Mouse (Mus musculus) lung, embryonic 15.5 days (tissue): ENCODE results near the gene Ropn1l. TPM values are rescaled to one million over a fixed set of nuclear protein-coding genes. Genes with fewer than 3 reads are reported as not detected.

Experiments used
- ATAC-seq: fragments of 200-750 bp; cut with Nextera tagmentation; 2 replicates; pipeline ENCODE4 v1.8.0; 2017; ENCODE audit warnings: moderate number of reproducible peaks, borderline replicate concordance; ENCODE audit not compliant: low FRiP score, low TSS enrichment; ENCODE audit errors: extremely low read depth
- H3K27ac ChIP-seq: fragments of 300-500 bp; sonication (generic); 2 replicates; pipeline ENCODE4 v1.5.1; 2015; ENCODE audit warnings: moderate library complexity, mild to moderate bottlenecking, inconsistent platforms
- H3K27me3 ChIP-seq: fragments of 300-500 bp; sonication (generic); 2 replicates; pipeline ENCODE4 v1.6.1; 2015; ENCODE audit warnings: inconsistent platforms
- H3K36me3 ChIP-seq: fragments of 300-500 bp; sonication (generic); 2 replicates; pipeline ENCODE4 v1.6.1; 2015; ENCODE audit warnings: inconsistent platforms
- H3K4me1 ChIP-seq: fragments of 300-500 bp; sonication (generic); 2 replicates; pipeline ENCODE4 v1.6.1; 2015; ENCODE audit warnings: inconsistent platforms
- H3K4me2 ChIP-seq: fragments of 300-500 bp; sonication (generic); 2 replicates; pipeline ENCODE4 v1.6.1; 2015; ENCODE audit warnings: inconsistent platforms, mild to moderate bottlenecking, moderate library complexity
- H3K4me3 ChIP-seq: fragments of 300-500 bp; sonication (generic); 2 replicates; pipeline ENCODE4 v1.5.1; 2015; ENCODE audit warnings: mild to moderate bottlenecking, inconsistent platforms
- H3K9ac ChIP-seq: fragments of 300-500 bp; sonication (generic); 2 replicates; pipeline ENCODE4 v1.6.1; 2015; ENCODE audit warnings: inconsistent platforms
- H3K9me3 ChIP-seq: fragments of 300-500 bp; sonication (generic); 2 replicates; pipeline ENCODE4 v1.6.1; 2016; ENCODE audit warnings: inconsistent platforms
- WGBS: fragments of 180-500 bp; shearing (Covaris S2); methylation state at CpG from one replicate; pipeline ENCODE4 v1.1.7; 2015; 5-methylcytosine and 5-hydroxymethylcytosine counted together
- polyA plus RNA-seq: library from polyadenylated mRNA; unstranded; fragments of >200 nt; fragmentation: Nextera tagmentation; extraction: Ambion mirVana; gene quantifications from 2 replicates; pipeline ENCODE4 v1.2.1, GENCODE M21; 2015

Ropn1l gene
- 2.9 and 3.5 TPM in 2 replicates for polyA plus RNA-seq

DNA sequence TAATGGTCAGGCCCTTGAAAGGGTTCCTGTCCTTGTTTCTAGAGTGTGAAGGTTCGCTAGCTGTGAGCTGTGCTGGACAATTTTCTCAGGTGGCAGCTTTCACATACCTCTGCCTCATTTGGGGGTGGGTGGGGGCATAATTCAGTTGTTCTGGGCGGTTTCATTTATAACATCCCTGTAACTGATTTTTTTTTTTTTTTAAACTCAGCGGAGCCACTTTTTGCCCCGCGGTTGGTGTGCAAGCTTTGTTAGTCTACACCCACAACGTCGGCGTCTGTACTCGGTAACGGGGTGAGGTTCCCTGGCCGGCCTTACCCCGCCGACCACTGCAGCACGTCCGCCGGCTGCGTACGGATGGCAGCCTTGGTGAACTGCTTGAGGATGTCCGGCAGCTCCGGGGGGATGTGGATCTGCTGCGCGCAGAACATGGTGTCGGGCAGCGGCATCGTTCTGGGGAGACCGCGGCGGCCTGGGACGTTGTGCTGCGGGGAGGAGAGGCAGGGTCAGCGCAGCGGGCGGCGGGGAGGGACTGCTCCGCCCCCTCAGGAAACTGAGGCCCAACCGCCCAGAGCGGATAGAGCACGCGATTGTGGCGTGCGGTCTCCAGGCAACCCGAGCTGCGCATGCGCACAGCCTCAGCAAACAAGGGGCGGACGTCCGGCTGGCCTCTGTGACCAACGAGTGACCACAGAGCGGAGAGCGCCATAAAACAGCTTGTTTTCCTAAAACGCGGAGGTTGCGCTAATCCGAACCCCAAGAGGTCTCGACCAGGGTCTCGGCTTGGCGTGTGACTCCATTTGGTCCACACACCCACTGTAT is at the start of gene Ropn1l:
Gene Ropn1l (minus strand): TSS at position 640 of the 819 bp plus-strand sequence.
- Histone ChIP-seq H3K4me1 (peaks cover 10% of the 10 kb centered on the region; the same call in 1 of the 2 replicates), H3K27me3 (no peaks in the 10 kb centered on the region), H3K9ac (peak within 1 kb of the TSS; percentile 70), H3K4me2 (peak within 1 kb of the TSS; percentile 84), H3K27ac (peak within 1 kb of the TSS; percentile 81), H3K36me3 (peaks cover 13% of the 10 kb centered on the region; the same call in 1 of the 2 replicates), H3K9me3 (no peaks in the 10 kb centered on the region), H3K4me3 (peak within 1 kb of the TSS; percentile 65)
- ATAC-seq = peak; percentile 95
- under 1% methylated on average over 57 of the region's 57 CpGs for WGBS

DNA sequence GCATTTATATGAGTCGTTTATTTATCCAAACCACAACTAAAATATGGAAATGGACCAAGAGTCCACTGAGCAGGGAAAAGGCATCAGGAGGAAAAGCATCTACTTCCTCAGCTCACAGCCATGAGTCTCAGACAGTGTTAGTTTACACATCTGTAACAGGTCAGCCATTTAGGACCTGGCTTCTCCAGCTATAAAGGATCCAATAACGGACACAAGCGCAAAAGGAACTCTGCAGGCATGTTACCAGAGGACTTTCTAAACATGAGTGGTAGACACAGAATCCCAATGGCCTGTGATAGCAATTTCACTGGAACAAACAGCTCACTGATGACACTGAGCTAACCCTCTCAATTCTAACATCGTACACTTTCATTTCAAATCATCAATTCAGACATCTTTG is 49.5 kb upstream of the Ropn1l start:
- WGBS = 86% methylated on average over 4 of the region's 4 CpGs
- H3K9ac ChIP-seq = no peak overlapping the region
- H3K27ac ChIP-seq = no peak overlapping the region
- H3K4me1 ChIP-seq = no peaks in the 10 kb centered on the region
- H3K4me2 ChIP-seq = no peak overlapping the region
- H3K36me3 ChIP-seq = peaks cover 30% of the 10 kb centered on the region
- ATAC-seq = no peak
- no peak overlapping the region for H3K4me3 ChIP-seq
- no peaks in the 10 kb centered on the region for H3K27me3 ChIP-seq
- no peaks in the 10 kb centered on the region for H3K9me3 ChIP-seq

DNA sequence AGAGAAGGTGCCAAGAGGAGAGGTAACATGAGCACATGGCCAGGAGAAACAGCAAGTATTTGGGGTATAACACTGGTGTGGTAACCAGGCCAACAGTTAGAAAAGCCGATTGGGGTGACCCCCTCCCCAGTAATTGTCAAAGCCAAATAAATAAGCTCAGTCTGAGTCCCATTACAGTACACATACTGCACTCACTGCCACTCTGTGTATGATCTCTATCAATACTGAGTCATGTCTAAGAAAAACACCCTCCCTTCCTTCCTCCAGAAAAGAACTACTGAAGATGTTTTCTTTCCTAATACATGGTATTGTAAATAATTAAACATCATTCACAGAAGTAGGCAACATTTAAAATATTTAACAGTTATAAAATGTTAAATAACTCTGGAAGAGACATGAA is 48.8 kb upstream of the Ropn1l start:
- no peak overlapping the region for H3K4me2 ChIP-seq
- H3K27ac ChIP-seq = no peak overlapping the region
- H3K4me1 ChIP-seq = no peaks in the 10 kb centered on the region
- no peak for ATAC-seq
- no peaks in the 10 kb centered on the region for H3K27me3 ChIP-seq
- H3K4me3 ChIP-seq = no peak overlapping the region
- H3K9ac ChIP-seq = no peak overlapping the region
- no peaks in the 10 kb centered on the region for H3K9me3 ChIP-seq
- H3K36me3 ChIP-seq = peaks cover 36% of the 10 kb centered on the region
- 86% methylated on average over 1 of the region's 1 CpGs for WGBS

DNA sequence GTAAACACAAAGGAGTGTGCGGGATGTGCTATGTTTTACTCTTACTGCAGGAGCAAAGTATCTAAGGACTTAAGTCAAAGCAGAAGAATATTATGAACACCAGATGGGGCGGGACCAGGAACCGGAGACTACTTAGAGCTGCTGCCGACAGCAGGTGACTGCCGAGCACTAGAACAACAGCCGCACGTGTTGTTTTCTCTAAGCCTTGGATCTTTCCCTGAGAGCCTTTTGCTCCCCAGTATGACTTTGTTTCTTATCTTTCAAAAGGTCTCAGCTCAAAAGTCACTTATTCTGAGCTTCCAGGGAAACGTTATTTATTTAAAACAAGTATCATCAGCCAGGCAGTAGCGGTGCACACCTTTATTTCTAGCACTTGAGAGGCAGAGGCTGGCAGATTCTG is 41.3 kb upstream of the Ropn1l start:
- ATAC-seq = no peak
- no peaks in the 10 kb centered on the region for H3K9me3 ChIP-seq
- no peak overlapping the region for H3K9ac ChIP-seq
- no peak overlapping the region for H3K27ac ChIP-seq
- H3K4me3 ChIP-seq = no peak overlapping the region
- H3K4me2 ChIP-seq = no peak overlapping the region
- H3K27me3 ChIP-seq = no peaks in the 10 kb centered on the region
- peaks cover 61% of the 10 kb centered on the region for H3K36me3 ChIP-seq
- 81% methylated on average over 9 of the region's 9 CpGs for WGBS
- no peaks in the 10 kb centered on the region for H3K4me1 ChIP-seq

DNA sequence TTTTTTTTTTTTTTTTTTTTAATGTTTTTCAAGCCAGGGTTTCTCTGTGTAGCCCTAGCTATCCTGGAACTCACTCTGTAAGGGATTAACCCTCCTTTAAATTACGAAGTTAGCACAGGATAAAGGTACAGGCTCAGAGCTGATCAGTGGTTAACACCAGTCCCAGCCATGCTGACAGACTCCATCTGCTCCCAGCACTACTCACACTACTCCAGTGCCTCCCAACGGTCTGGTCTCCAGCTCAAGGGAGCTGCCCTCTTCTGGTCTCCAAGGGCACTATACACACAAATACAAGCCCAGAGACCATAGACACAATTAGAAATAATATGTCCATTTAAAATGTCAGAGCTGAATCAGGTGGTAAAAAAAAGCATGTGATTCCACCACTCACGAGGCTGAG is 40.8 kb upstream of the Ropn1l start:
- 72% methylated on average over 3 of the region's 3 CpGs for WGBS
- no peaks in the 10 kb centered on the region for H3K9me3 ChIP-seq
- no peaks in the 10 kb centered on the region for H3K4me1 ChIP-seq
- H3K27ac ChIP-seq = no peak overlapping the region
- peaks cover 62% of the 10 kb centered on the region for H3K36me3 ChIP-seq
- no peak overlapping the region for H3K4me2 ChIP-seq
- H3K27me3 ChIP-seq = no peaks in the 10 kb centered on the region
- no peak overlapping the region for H3K9ac ChIP-seq
- no peak overlapping the region for H3K4me3 ChIP-seq
- no peak for ATAC-seq

DNA sequence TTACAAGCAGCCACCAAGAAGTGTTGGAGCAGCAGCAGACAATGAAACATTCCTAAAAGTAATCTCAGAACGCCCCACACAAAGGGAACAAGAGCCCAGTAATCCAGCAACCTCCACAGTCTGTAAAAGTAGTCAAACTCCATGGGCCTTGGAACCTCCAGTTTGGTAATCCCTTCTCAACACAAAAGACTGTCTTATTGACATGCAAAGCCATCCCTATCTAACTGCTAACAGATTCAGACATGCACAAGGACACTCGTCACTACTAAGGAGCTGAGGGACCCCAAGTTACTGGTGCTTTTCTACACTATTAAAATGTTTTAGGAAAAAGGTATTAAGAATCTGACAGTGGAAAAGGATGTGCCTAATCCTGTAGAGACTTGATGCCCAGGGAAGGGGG is 33.9 kb upstream of the Ropn1l start:
- H3K4me1 ChIP-seq = no peaks in the 10 kb centered on the region
- no peaks in the 10 kb centered on the region for H3K27me3 ChIP-seq
- no peaks in the 10 kb centered on the region for H3K9me3 ChIP-seq
- ATAC-seq = no peak
- H3K27ac ChIP-seq = no peak overlapping the region
- H3K4me3 ChIP-seq = no peak overlapping the region
- no peak overlapping the region for H3K9ac ChIP-seq
- H3K4me2 ChIP-seq = no peak overlapping the region
- WGBS = 91% methylated on average over 2 of the region's 2 CpGs
- H3K36me3 ChIP-seq = peaks cover 47% of the 10 kb centered on the region

DNA sequence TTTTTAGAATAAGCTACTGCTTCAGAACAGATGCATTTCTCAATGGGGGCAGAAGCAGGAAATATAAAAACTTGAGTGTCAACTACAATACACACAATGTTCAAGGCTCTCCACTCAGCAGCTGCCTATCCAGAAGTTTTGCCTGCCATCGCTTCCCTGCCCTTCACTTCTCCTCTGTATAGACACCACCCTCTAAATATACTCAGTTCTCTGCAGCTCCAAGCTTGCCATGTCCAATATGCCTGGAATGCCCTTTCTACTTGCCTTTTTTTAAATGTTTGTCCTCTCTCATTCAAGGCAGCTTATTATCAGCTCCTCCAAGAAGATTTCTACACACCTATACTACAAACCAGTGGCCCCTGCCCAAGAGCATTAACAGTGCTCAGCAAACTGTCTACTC is 23.1 kb upstream of the Ropn1l start:
- WGBS = 76% methylated on average over 1 of the region's 1 CpGs
- peaks cover 44% of the 10 kb centered on the region for H3K36me3 ChIP-seq
- H3K9me3 ChIP-seq = no peaks in the 10 kb centered on the region
- H3K4me2 ChIP-seq = no peak overlapping the region
- no peaks in the 10 kb centered on the region for H3K27me3 ChIP-seq
- no peak overlapping the region for H3K9ac ChIP-seq
- H3K4me3 ChIP-seq = no peak overlapping the region
- ATAC-seq = no peak
- H3K4me1 ChIP-seq = 0 out of 2 replicates have a peak, but pooled peaks cover 5% of the 10 kb centered on the region
- no peak overlapping the region for H3K27ac ChIP-seq

DNA sequence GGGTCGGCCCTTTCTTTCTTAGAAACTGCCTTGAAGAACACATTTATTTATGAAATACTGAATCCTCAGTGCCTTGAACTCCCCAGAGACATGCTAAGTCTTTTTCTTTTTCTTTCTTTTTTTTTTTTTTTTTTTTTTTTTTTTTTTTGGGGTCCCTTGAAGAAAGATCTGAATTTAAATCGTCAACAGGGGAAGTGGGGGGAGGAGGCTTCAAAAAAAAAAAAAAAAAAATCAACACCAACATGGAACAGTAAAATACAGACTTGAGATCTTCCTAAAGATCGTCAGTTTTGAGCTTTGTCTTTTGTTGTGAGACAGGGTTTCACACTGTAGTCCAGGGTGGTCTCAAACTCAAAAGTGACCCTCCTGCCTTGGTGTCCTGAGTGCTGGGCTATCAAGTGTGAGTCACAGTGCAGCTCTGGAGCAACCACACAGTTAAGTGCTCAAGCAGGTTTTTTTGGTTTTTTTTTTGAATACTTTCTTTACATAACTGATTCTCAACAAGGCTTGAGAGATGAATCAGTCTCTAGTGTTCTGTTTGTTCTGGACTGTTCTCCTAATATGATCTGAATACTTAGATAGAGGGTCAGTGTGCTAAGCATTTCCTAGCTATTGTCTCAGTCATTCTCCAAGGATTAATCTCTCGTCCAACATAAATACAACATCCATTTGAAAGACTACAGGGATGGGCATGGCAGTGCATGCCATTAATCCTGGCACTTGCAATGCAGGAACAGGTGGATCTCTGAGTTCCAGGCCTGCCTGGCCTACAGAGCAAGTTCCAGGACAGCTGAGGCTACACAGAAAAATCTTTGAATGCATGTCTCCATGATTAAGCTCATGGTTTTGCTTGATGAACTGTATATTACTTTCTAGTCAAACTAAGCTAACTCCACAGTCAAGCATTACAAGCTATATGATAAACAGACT is 19.4 kb upstream of the Ropn1l start:
- Histone ChIP-seq H3K4me3 (no peak overlapping the region), H3K4me2 (no peak overlapping the region), H3K4me1 (0 out of 2 replicates have a peak, but pooled peaks cover 5% of the 10 kb centered on the region), H3K36me3 (peaks cover 35% of the 10 kb centered on the region), H3K27ac (0 out of 2 replicates have a peak overlapping the region, but pooled peaks have one; percentile 29), H3K9me3 (no peaks in the 10 kb centered on the region), H3K9ac (no peak overlapping the region), H3K27me3 (no peaks in the 10 kb centered on the region)
- WGBS = 57% methylated on average over 4 of the region's 4 CpGs
- ATAC-seq = peak; percentile 55; the same call in 1 of the 2 replicates

DNA sequence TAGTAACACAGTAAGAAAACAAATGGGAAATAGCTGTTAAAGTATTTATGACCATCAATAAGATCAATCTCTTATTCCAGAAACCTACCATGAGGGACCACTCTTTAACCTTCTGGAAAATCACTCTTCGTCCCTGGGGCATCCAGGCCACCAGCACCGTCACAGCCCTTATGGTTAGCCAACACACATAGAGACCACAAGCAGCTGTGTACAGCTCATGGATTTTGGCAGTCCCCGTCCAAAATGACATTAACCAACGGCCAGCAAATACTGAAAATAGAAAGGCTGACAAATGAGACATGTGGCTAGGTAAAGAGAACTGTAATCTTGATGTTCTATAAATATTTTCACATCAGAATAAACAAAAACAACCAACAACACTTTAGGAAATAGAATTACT is 18.0 kb upstream of the Ropn1l start:
- H3K36me3 ChIP-seq = peaks cover 39% of the 10 kb centered on the region
- H3K9ac ChIP-seq = no peak overlapping the region
- no peaks in the 10 kb centered on the region for H3K9me3 ChIP-seq
- H3K27me3 ChIP-seq = no peaks in the 10 kb centered on the region
- 90% methylated on average over 4 of the region's 4 CpGs for WGBS
- 0 out of 2 replicates have a peak, but pooled peaks cover 5% of the 10 kb centered on the region for H3K4me1 ChIP-seq
- ATAC-seq = no peak
- H3K4me2 ChIP-seq = no peak overlapping the region
- H3K27ac ChIP-seq = no peak overlapping the region
- H3K4me3 ChIP-seq = no peak overlapping the region

DNA sequence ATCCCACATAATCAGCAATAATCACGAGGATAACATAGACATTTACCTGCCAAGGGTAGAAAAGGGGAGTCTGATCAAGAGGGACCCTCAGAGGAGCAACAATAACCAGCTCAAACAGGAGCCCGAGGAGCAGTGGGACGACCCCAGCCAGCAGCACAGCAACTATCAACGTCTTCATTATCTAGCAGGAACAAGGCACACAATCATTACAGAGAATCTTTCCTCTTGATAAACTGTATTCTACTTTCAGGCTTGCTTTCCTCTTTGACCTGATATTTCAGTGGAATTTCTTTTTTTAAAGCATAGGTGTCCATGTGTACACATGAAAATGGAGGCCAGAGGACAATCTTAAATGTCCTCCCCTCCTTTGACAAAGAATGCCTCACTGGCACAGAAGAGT is 16.0 kb upstream of the Ropn1l start:
- Histone ChIP-seq H3K9ac (no peak overlapping the region), H3K36me3 (peaks cover 50% of the 10 kb centered on the region), H3K27me3 (no peaks in the 10 kb centered on the region), H3K9me3 (no peaks in the 10 kb centered on the region), H3K4me1 (0 out of 2 replicates have a peak, but pooled peaks cover 5% of the 10 kb centered on the region), H3K27ac (no peak overlapping the region), H3K4me2 (no peak overlapping the region), H3K4me3 (no peak overlapping the region)
- WGBS = 82% methylated on average over 4 of the region's 4 CpGs
- ATAC-seq = no peak

DNA sequence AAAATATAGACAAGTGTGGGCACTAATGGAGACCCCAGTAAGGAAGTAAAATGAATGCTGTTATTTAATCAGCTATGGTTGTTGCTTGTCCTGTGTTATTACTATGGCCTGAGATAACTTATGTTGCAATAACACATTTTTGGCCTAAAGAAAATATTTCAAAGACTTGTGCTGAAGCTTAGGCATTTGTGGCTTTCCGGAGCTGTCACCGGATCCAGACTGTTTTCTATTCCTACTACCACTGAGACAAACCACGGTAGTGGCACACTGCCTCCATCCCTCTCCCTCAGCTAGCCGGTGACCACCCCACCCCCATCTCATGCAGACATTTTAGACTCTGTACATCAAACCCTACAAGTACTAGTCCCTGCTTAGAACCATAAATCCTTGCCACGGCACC is 15.3 kb upstream of the Ropn1l start:
- H3K9me3 ChIP-seq = no peaks in the 10 kb centered on the region
- no peak overlapping the region for H3K4me2 ChIP-seq
- H3K9ac ChIP-seq = no peak overlapping the region
- no peak overlapping the region for H3K4me3 ChIP-seq
- H3K27ac ChIP-seq = no peak overlapping the region
- no peak for ATAC-seq
- 85% methylated on average over 5 of the region's 5 CpGs for WGBS
- no peaks in the 10 kb centered on the region for H3K27me3 ChIP-seq
- H3K36me3 ChIP-seq = peaks cover 55% of the 10 kb centered on the region
- H3K4me1 ChIP-seq = 0 out of 2 replicates have a peak, but pooled peaks cover 2% of the 10 kb centered on the region
